Mouse (Mus musculus) CD4-positive, CD25-positive, alpha-beta regulatory T cell, adult 4 months (primary cell): Measurements from ENCODE around the gene Ntf3. TPM values are rescaled to one million over a fixed set of nuclear protein-coding genes. Genes with fewer than 3 reads are reported as not detected.

Experiments used
- ATAC-seq: one replicate; pipeline ENCODE4 v1.8.0; 2017
- polyA plus RNA-seq, 2 experiments: library from polyadenylated mRNA; unstranded; fragments of 100-300 nt; shearing (Covaris generic); gene quantifications; one replicate each; pipeline ENCODE4 v1.2.1; 2017

The Ntf3 gene
- polyA plus RNA-seq, result not detected

DNA sequence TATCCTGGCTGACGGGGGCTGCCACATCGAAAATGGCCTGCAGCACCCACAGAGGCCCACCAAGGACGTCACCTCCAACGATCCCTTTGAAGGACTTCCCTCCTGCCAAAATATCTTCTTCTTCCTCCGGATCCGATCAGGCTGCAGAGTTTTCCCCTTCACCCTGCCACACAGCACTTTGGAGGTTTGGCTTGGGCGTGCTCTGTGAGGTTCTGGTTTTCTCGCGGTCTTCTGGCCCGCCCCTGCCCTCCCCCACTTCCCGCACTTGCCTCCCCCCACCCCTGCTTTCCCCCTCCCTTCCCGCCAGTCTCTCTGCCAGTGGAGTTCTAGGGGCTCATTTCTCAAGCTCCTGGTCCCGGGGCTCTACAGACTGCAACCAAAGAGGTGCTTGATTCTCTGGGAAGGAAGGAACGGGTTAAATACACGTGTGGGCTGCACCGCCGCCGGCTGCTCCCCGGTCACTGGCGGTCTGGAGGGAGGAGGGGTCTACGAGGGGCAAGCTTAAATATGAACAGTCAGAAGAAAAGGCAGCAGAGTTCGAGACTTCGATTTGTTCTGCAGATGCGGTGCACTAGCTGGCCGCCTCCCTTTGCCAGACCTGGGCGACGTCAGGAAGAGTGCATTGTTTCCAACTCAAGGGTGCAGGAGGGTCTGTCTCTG lies at the start of gene Ntf3:
Gene Ntf3, minus strand, starts transcription at position 363 of the 660 bp plus-strand sequence.
- ATAC-seq, result no peak

DNA sequence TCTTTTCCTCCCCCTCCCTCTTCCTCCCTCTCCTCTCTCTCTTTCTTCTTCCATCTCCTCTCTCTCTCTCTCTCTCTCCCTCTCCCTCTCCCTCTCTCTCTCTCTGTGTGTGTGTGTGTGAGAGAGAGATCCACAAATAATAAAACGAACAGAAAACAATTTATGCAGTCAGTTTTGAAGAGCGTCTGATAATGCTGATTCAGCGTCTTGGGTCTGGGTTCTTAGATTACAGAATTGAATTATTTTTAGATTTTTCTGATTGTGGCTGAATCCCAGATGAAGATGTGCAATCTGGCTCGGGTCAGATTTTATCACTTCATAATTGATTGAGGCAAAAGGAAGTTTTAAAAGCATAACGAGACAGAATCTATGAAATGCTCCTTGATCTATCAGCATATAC lies 46.6 kb upstream of the Ntf3 start:
- no peak for ATAC-seq

DNA sequence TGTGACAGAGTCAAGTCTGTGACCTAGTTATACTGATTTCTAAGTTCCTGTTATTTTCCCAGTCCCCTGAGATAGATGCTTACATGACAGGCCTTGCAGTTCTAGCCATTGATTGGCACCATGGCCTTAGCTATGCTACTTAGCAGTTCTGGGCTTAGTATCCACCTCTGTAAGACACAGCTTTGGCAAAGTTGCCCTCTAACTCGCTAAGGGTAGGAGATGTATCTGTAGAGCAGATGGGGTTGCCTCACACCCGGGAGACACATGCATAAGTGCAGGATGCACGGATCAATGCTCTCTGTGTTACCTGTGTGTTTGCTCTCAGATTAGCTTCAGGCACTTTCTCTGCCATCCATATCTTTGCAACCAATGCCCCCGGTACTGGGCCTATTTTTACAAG lies 36.7 kb upstream of the Ntf3 start:
- no peak for ATAC-seq

DNA sequence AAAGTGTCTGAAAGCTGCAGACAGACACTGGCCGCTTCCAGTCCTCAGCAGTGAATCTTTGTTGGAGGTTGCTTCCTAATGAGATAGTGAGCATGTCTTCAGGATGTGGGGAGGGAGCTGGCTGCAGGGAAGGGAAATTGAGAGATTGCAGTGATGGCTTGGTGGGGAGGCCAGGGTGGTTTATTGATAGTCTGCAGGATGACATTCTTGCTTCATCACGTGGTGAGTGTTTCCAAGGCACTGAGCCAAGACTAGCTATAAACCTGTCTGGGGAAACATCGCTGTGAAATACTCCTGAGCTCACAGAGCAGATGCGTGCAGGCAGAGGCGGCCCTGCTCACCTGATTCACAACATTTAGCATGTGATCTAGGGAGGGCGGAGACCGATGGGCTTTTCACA lies 36.2 kb upstream of the Ntf3 start:
- no peak for ATAC-seq

GRCm38 (mm10) chr6:126201721-126202120 lies 35.0 kb upstream of the Ntf3 start:
- no peak for ATAC-seq

DNA sequence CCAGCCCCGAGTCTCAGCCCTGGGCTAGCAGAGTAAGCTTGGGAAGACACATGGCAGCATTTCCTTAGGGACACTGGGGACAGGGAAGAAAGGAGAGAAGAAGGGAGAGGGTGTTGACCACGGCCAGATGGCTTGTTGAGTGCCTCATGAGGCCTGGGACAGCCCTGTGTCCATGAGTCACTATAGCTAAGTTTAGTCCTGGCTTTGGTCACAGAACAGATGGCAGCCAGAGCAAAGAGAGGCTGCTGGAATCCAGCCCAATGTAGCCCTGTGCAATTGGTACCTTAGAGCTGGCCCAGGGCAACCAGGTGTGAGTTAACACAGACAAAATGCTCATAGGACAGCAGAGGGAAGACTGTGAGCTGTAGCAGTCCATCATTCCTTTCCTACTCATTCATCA lies 33.2 kb upstream of the Ntf3 start:
- ATAC-seq, result no peak

GRCm38 (mm10) chr6:126194760-126195159 lies 28.1 kb upstream of the Ntf3 start:
- ATAC-seq, result no peak

- ATAC-seq, result no peak
Observed at GRCm38 (mm10) chr6:126190218-126190871, 23.6 kb upstream of the Ntf3 start.

DNA sequence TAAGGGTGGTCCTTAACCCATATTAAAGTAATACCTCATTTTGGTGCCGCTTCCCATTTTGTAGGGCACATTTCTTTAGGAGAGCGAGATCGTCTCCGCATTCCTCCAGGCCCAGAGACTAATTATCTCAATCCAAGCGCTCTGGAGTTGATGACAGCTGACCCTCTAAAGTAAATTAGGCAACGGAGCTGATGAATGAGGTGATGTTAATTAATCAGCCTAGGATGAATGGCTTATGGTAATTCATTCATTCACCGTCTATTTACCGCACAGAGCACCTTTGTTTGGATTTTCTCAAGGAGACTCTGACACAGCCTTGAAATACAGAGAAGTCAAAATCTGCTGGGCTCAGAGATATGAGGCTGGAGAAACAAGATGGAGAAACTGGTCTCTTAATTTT lies 20.7 kb upstream of the Ntf3 start:
- no peak for ATAC-seq

DNA sequence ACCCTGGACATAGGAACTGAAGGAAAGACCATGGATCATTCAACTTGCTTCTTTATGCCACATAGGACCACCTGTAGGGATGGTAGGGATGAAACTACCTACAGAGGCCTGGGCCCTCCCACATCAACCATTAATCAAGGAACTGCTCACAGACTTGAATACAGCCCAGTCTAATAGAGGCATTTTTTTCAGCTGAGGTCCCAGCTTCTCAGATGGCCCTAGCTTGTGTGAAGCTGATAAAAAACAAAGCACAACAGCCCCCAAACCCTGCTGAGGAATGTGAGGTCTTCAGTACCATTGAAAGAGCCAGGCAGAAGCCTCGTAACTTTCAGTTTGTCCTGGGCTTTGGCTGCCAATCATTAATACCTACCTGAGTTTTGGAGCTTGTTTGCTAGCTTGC lies 19.4 kb upstream of the Ntf3 start:
- ATAC-seq, result no peak

DNA sequence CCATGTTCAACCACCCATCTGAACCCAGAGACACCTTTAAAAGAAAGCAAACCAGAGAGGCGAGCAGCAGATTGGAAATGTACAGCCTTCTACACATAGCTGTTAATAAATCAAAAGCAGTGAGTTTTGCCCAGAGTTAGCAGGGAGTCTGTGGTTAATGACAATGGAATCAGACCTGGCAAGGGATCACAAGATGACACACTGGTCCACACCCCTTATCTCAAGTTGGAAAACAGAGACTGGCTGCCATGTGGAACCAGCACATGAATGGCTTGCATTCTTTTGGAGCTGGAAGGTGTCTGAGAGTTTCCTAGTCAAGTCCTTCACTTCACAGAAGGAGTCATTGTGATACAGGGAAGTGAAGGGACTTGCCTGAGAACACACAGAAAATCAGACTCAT lies 5.4 kb upstream of the Ntf3 start:
- ATAC-seq, result no peak

GRCm38 (mm10) chr6:126170772-126171171 lies 4.1 kb upstream of the Ntf3 start:
- no peak for ATAC-seq

GRCm38 (mm10) chr6:126167731-126168130 lies 1.0 kb upstream of the Ntf3 start:
- ATAC-seq, result no peak

DNA sequence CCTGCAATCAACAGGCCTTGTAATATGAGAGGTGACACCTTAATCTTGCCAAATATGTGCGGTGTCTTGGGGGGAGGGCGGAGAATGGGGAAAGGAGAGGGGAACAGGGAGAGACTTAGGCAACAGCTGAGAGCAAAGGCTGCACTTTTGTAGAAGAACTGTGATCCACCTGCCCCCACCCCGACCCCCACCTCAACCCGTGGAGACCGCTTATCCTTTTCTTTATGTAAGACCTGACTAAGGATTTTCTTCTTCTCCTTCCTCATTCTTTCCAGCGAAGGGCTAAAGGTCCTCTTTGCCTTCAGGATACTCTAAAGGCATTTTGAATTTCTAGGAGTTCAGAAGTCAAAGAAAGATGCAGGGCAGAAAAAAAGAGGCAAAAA lies 489 bp upstream of the Ntf3 start:
- ATAC-seq, result no peak

GRCm38 (mm10) chr6:126165591-126166155 lies 1.0 kb downstream of the Ntf3 start:
- no peak for ATAC-seq

- no peak for ATAC-seq
Observed at GRCm38 (mm10) chr6:126164781-126165180, 1.9 kb downstream of the Ntf3 start.

DNA sequence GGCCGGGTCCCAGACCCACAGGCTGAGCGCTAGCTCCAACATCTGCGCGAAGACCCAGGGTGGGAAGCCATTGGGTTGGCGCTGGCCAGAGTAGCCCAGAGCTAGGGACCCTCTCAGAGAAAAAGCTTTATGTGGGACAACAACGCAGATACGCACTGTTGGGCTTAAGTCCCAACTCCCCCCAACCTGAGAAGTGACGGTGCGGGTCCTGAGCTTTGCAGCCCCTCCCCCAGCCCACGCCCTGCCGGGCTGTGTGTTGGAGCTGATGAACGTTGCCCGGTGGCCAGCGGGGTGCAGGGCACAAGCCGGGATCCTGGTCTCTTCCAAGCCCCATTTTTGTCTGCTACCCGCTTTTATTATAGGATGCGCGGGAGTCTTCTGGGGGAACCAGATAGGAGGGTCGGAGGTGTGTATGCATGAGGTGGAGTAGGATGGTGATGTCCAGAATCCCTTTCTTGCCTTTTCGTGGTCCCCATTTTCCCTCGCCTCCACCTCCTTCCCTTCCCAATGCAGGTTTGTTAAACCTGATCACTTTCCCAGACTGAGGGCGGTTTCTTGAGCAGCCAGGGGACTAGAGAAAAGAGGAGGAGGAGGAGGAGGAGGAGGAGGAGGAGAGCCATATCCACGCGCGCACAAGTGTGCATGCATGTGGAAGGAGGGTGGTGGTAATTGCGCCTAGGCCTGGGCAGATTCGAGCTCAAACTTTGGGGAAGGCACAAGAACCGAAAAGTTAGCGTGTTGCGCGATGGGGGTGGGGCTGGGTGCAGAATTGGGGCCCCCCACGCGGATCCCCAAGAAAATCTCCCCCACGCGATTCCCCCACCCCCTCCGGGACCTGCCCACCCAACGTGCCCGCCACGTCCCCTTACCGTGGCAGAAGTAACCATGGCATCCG lies 2.6 kb downstream of the Ntf3 start:
- ATAC-seq, result no peak

DNA sequence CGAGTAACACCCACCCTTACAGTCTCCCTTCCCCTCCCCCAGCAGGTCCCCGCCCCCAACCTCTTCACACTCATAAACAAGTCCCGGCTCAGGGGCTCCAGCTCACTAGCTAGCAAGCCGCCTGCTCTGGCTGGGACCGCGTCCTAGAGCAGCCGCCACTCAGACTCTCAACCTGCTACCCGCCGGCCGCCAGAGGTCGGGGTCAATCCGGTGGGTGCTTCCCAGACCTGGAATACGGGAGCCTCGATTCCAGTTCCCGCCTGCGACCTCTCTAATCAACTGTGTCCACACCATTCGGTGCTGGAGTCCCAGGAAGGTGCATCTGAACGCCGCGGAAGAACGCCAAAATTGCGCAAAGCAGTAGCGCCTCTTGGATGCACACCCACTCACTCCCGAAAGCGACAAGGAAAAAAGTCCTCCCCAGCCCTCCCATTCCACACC lies 3.5 kb downstream of the Ntf3 start:
- ATAC-seq, result no peak

DNA sequence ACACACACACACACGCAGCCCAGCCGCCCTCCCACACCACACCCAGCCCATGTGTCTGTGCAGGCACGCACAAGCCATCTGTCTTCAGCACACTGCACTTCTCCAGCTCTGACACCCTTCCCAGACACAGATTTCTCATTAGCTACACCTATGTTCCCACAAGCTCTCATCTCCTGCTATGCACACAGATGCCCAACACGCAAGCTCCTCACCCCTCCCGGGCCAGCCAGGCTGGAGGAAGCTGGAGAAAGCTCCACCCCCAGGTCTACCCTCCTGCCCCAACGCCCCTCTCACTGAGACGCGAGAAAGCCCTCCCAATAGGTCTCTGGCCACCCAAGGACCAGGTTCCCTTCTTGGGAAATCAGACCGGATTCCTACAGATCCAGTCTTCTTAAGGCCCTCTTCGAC lies 4.4 kb downstream of the Ntf3 start:
- no peak for ATAC-seq

DNA sequence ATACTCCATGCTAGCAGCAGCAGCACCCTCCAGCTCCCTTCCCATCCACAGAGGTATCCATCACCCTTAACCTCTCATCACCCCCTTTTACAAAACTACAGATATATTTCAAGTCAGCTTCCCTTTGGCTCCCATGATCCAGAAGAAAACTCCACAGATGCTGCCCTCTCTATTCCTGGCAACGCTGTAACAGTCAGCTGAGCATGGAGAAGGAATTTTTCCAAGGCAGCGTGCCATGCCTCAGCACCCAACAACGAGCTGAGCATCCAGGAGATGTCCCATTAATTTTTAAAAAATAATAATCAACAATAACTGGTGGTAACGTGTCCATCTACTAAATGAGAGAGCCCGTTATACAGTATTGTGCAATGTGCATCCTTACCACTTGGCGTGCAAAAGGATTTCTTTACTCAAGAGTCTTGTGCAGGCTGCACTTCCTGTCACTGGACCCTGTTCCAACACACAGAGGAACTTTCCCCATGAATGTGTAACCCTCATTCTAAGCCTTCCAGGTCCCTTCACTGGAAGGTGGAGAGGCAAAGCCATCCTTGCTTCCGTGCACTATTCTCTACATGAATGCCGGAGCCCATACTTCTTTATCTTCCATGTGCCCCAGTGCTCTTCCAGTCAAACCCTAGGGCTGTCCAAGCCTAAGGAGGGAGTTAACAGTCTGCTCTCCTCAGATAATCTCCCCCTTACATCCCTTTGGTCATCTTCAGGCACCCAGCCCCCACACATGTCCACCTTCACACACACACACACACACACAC lies 5.0 kb downstream of the Ntf3 start:
- ATAC-seq, result no peak

GRCm38 (mm10) chr6:126160067-126160411 lies 6.7 kb downstream of the Ntf3 start:
- no peak for ATAC-seq

DNA sequence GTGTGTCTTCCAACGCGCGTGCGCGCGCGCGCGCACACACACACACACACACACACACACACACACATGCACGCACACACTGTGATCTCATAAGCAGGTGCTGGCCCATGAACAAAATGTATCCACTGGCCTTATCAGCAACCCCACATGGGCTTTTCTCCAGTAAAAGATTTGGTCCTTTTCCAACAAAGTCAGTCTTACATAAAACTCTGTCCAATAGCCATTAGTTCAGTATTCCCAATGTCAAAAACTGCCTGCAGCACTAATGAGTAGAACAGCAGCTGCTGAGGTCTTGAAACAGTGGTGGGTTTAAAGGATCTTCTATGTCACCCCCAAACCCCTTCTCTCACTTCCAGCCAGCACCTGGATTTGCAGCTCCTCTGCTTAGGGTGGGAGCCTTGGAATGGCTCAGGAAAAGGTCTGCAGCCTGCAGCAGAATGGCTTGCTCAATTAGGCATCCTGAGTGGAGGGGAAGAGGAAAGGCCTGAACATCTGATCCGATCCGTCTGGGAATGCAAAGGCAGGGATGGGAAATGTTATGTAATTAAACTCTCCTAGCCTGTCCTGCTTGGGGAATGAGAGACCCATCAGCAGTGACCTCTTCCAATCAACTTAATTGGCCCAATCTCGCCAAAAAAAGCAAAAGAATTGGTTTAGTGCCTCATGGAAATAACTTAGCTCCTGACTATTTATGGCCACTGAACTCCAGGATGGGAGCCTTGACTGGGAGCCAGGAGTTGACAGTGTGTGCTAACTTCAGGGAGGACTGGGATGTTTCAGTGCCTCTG lies 7.2 kb downstream of the Ntf3 start:
- no peak for ATAC-seq
